Mouse (Mus musculus) hindbrain, embryonic 13.5 days (tissue): ENCODE results near the gene Iqschfp. TPM values are rescaled to one million over a fixed set of nuclear protein-coding genes. Genes with fewer than 3 reads are reported as not detected.

ENCODE experiments used
- ATAC-seq: fragments of 200-750 bp; cut with Nextera tagmentation; 2 replicates; pipeline ENCODE4 v1.8.0; 2017; ENCODE audit warnings: moderate TSS enrichment; ENCODE audit not compliant: low FRiP score
- H3K27ac ChIP-seq: fragments of 300-500 bp; sonication (generic); 2 replicates; pipeline ENCODE4 v1.5.1; 2015; ENCODE audit warnings: inconsistent platforms, mild to moderate bottlenecking, moderate library complexity
- H3K27me3 ChIP-seq: fragments of 300-500 bp; sonication (generic); 2 replicates; pipeline ENCODE4 v1.6.1; 2015; ENCODE audit warnings: mild to moderate bottlenecking, inconsistent platforms
- H3K36me3 ChIP-seq: fragments of 300-500 bp; sonication (generic); 2 replicates; pipeline ENCODE4 v1.6.1; 2015; ENCODE audit warnings: mild to moderate bottlenecking, inconsistent platforms
- H3K4me1 ChIP-seq: fragments of 300-500 bp; sonication (generic); replicated peaks from 2 replicates; pipeline ENCODE4 v1.6.1; 2015; ENCODE audit warnings: inconsistent platforms
- H3K4me2 ChIP-seq: fragments of 300-500 bp; sonication (generic); 2 replicates; pipeline ENCODE4 v1.6.1; 2015; ENCODE audit warnings: inconsistent platforms, mild to moderate bottlenecking, moderate library complexity
- H3K4me3 ChIP-seq: fragments of 300-500 bp; sonication (generic); 2 replicates; pipeline ENCODE4 v1.5.1; 2015; ENCODE audit warnings: mild to moderate bottlenecking, inconsistent platforms
- H3K9ac ChIP-seq: fragments of 300-500 bp; sonication (generic); 2 replicates; pipeline ENCODE4 v1.6.1; 2015; ENCODE audit warnings: mild to moderate bottlenecking, inconsistent platforms
- H3K9me3 ChIP-seq: fragments of 300-500 bp; sonication (generic); 2 replicates; pipeline ENCODE4 v1.6.1; 2016; ENCODE audit warnings: inconsistent platforms
- WGBS: fragments of 180-500 bp; shearing (Covaris S2); methylation state at CpG from one replicate; pipeline ENCODE4 v1.1.7; 2015; 5-methylcytosine and 5-hydroxymethylcytosine counted together
- polyA plus RNA-seq: library from polyadenylated mRNA; unstranded; fragments of >200 nt; fragmentation: Nextera tagmentation; extraction: Ambion mirVana; gene quantifications from 2 replicates; pipeline ENCODE4 v1.2.1, GENCODE M21; 2015

Gene Iqschfp
- polyA plus RNA-seq, 1 experiment from 2014 or later = 3.4 TPM

DNA sequence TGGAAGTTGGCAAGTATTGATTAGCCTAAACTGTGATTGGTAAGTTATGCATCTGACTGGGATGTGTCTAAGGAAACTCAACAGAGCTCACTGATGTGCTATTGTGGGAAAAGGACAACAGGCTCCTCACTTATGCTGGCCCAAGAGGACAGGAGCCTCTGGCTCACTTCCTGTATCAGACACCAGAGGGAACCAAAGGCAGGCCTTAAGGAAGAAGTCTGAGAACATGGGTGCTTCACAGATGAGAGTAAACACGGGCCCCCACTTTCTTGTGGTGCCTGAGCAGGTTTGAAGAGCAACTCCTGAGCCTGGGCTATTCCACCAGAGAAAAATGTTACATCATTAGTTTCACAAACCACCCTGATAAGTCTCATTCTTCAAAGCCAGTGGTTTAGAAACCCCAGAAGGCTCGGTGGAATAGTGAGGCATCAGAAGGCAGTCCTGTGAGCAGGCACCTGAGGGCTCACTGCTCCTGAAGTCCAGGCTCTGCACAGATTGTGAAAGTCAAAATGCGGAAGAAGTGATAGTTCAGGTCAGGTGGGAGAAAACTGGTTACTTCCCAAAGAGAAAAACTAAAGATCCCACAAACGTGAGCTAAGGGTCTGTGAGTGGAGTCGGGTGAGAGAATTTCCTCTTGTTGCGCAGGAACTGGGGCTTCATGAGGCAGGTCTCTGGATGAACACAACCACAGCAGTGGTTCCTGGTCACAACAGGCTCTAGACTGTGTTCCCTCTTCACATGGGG lies 754.5 kb downstream of the Iqschfp start:
- H3K4me1 ChIP-seq = no peaks in the 10 kb centered on the region
- peaks cover 3% of the 10 kb centered on the region; the same call in 1 of the 2 replicates for H3K9me3 ChIP-seq
- no peaks in the 10 kb centered on the region for H3K27me3 ChIP-seq
- no peak overlapping the region for H3K9ac ChIP-seq
- no peak for ATAC-seq
- H3K36me3 ChIP-seq = no peaks in the 10 kb centered on the region
- no peak overlapping the region for H3K27ac ChIP-seq
- no peak overlapping the region for H3K4me2 ChIP-seq
- H3K4me3 ChIP-seq = no peak overlapping the region
- WGBS = 91% methylated on average over 6 of the region's 6 CpGs

DNA sequence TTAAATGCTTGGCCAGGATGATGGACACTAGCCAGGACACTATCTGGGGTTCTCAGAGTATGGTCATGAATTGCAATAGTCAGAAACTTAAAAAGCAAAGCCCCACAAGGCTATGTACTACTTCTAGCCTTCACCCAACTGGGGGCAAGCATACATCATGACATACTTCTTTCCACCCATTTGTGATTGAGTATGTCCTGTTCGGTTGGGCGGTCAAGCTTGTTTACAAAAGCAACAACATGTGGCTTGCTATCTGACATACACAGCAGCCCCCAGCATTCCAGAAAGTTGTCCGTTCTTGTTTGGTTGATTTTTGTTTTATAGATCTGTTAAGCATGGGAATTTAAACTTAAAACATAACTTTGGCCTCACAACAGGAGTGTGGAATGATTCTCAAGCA lies 755.2 kb downstream of the Iqschfp start:
- Histone ChIP-seq H3K9me3 (peaks cover 3% of the 10 kb centered on the region; the same call in 1 of the 2 replicates), H3K36me3 (no peaks in the 10 kb centered on the region), H3K4me3 (no peak overlapping the region), H3K4me1 (no peaks in the 10 kb centered on the region), H3K4me2 (no peak overlapping the region), H3K27ac (no peak overlapping the region), H3K9ac (no peak overlapping the region), H3K27me3 (no peaks in the 10 kb centered on the region)
- ATAC-seq = no peak
- WGBS = 98% methylated on average over 3 of the region's 3 CpGs

DNA sequence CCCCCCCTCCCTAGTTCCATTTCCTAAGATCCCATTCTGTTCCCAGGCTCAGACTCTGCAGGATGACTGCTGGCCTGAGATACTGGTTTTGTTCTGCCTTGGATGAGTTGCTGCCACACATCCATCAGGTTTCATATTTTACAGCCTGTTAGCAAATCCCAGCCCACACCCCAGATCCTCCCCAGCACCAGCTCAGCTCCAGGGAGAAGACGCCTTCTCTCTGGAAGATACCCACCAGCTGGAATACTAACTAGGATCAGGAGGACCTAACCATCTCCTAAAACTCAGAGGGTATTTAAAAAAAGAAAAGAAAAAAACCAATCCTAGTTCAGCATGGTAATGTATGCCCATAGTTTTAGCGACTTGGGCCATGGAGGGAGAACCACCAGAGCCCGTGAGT lies 758.2 kb downstream of the Iqschfp start:
- ATAC-seq = no peak
- no peaks in the 10 kb centered on the region for H3K36me3 ChIP-seq
- H3K4me3 ChIP-seq = no peak overlapping the region
- no peak overlapping the region for H3K9ac ChIP-seq
- no peaks in the 10 kb centered on the region for H3K4me1 ChIP-seq
- H3K9me3 ChIP-seq = no peaks in the 10 kb centered on the region
- H3K27ac ChIP-seq = no peak overlapping the region
- no peak overlapping the region for H3K4me2 ChIP-seq
- no peaks in the 10 kb centered on the region for H3K27me3 ChIP-seq
- 96% methylated on average over 3 of the region's 3 CpGs for WGBS

DNA sequence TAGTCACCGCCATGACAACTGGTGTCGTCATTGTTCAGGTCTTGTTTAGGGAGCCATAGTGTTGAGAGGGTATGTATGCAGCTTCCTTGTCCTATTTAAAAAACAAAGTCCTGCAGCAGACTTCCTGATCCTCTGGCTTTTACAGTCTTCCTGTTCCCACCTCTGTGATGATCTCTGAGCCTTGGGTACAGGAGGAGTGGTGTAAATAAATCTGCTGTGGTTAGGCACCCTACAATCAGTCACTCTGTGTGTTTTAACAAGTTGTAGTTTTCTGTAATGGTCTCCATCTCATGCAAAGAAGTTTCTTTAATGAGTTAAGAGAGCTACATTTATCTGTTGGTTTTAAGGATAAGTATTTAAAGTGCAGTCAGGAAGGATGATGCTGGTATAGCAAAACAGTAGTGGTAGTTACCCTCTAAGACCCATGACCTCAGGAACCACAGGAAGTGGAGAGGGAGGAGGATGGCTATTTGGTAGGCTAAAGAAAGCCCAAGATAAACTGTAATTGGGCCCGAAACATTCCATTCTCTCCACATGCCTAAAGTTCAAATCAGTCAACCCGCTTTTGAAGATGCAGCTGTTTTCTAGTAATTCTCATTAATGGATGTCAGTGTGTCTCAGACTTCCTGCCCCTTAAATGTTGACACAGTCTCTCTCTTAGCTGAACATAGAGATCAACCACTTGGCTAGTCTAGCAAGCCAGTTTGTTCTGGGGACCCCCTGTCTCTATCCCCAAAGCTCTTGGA lies 764.7 kb downstream of the Iqschfp start:
- H3K27ac ChIP-seq = no peak overlapping the region
- no peak overlapping the region for H3K9ac ChIP-seq
- WGBS = 92% methylated on average over 4 of the region's 4 CpGs
- no peak overlapping the region for H3K4me2 ChIP-seq
- no peaks in the 10 kb centered on the region for H3K27me3 ChIP-seq
- no peaks in the 10 kb centered on the region for H3K4me1 ChIP-seq
- H3K9me3 ChIP-seq = no peaks in the 10 kb centered on the region
- no peak overlapping the region for H3K4me3 ChIP-seq
- no peak for ATAC-seq
- no peaks in the 10 kb centered on the region for H3K36me3 ChIP-seq

DNA sequence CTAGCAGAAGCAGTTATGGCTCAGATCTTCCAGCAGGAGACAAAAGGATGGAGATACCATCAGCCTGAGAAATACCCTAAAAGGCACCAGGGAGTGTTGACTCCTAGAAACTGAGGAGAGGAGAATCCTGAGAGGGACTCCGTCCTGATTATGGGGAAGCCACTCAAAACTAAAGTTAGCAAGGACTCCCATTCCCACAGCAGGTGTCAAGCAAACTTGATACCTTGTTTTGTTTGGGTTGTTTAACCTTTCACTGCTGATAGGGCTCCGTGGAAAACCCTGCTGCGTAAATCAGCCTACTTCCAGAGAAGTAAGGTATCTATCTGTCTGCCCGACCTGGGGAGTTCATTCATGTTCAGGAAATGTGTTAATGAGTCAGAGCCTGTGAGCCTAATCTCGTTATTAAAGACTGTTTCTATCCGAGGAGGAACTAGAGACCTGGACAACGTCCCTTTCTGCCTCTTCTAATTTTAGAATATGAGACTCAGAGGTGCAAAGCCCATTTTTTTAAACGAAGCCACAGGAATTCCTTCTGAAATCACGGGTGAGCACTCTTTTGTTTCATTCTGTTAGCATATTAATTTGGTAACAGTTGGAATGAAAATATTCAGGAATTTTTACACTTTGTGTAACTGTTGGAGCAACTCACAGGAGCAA lies 765.7 kb downstream of the Iqschfp start:
- Histone ChIP-seq H3K9me3 (no peaks in the 10 kb centered on the region), H3K4me3 (no peak overlapping the region), H3K36me3 (no peaks in the 10 kb centered on the region), H3K27ac (no peak overlapping the region), H3K4me1 (no peaks in the 10 kb centered on the region), H3K27me3 (no peaks in the 10 kb centered on the region), H3K4me2 (no peak overlapping the region), H3K9ac (no peak overlapping the region)
- no peak for ATAC-seq
- WGBS = 50% methylated on average over 9 of the region's 9 CpGs

DNA sequence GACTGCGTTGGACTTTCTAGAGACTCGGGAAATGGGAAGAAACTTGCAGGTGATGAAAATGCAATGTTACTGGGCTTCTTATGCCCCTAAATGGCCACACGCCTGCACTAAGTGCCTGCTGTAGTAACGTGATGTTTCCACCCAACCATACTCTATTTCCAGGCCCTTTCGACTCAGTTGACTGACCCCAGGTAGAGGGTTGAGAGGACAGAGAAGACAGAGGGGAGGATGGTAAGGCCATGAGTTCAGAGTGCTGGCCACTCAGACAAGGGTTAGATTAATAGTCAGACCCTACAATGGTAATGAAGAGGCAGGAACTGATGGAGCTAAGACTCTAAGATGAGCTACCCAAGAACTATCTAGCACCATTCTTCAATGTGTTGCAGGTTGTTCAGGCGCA lies 768.0 kb downstream of the Iqschfp start:
- Histone ChIP-seq H3K4me1 (peaks cover 8% of the 10 kb centered on the region; the same call in 1 of the 2 replicates), H3K27me3 (no peaks in the 10 kb centered on the region), H3K4me3 (no peak overlapping the region), H3K9ac (no peak overlapping the region), H3K4me2 (no peak overlapping the region), H3K27ac (no peak overlapping the region), H3K36me3 (no peaks in the 10 kb centered on the region), H3K9me3 (no peaks in the 10 kb centered on the region)
- 94% methylated on average over 6 of the region's 6 CpGs for WGBS
- ATAC-seq = no peak

DNA sequence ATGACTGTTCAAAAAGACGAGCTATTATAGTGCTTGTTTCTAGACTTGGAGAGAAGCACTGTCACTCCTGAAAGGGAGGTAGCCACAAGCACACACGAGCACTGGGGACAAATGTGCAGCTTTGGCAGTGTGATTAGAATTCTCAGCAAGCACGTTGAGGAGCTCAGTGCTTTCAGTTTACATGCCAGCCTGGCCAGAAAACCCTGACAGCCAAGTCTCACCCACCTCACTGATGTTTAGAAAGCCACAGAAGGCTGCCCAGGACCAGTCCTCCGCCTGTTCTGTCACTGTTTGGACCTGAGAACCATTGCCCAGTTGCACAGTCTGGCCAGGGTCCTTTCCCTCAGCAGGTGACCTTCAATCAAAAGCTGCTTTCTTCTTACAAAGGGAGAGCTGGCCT lies 768.5 kb downstream of the Iqschfp start:
- Histone ChIP-seq H3K4me3 (no peak overlapping the region), H3K36me3 (no peaks in the 10 kb centered on the region), H3K9ac (no peak overlapping the region), H3K27me3 (no peaks in the 10 kb centered on the region), H3K9me3 (no peaks in the 10 kb centered on the region), H3K27ac (no peak overlapping the region), H3K4me1 (peaks cover 8% of the 10 kb centered on the region; the same call in 1 of the 2 replicates), H3K4me2 (no peak overlapping the region)
- no peak for ATAC-seq
- WGBS = 74% methylated on average over 4 of the region's 4 CpGs

DNA sequence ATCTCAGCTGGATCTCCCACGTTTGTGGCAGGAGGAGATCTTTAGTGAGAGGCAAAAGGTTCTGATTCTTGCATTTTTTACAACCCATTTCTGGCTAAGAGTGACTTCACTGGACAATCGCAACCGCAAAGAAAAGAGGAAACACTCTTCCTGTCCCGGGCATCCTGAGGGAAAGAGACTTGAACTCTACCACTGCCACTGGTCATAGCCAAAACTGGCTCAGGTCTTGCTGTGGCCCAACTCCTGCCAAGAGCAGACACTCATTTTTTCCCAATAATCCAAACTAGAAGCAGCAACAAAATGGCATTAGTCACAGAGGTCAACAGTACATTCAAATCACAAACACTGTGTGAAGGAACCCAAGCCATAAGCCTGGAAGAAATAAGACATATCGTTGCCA lies 770.4 kb downstream of the Iqschfp start:
- peaks cover 8% of the 10 kb centered on the region; the same call in 1 of the 2 replicates for H3K4me1 ChIP-seq
- no peak for ATAC-seq
- no peaks in the 10 kb centered on the region for H3K27me3 ChIP-seq
- no peak overlapping the region for H3K4me2 ChIP-seq
- no peak overlapping the region for H3K4me3 ChIP-seq
- H3K36me3 ChIP-seq = no peaks in the 10 kb centered on the region
- no peak overlapping the region for H3K27ac ChIP-seq
- no peak overlapping the region for H3K9ac ChIP-seq
- H3K9me3 ChIP-seq = no peaks in the 10 kb centered on the region
- WGBS = 89% methylated on average over 5 of the region's 5 CpGs

DNA sequence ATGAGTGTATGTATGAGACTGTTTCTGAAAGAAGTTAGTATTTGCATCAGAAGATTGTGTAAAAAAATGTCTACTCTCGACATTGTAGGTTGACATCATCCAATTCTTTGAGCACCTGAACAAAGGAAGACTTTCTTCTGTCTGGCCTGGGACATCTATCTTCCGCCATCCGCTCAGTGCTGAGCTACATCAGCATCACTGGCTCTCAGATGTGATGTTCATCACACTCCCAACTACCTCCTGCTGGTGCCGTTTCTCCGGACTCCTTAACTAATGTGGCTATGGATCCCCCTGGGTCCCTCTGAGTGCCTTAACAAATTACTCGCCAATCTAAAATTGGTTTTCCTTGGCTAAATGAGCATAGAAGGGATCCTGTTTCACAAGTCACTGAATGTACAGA lies 772.3 kb downstream of the Iqschfp start:
- Histone ChIP-seq H3K9ac (no peak overlapping the region), H3K27me3 (no peaks in the 10 kb centered on the region), H3K4me3 (no peak overlapping the region), H3K36me3 (no peaks in the 10 kb centered on the region), H3K27ac (no peak overlapping the region), H3K4me1 (peaks cover 8% of the 10 kb centered on the region; the same call in 1 of the 2 replicates), H3K9me3 (no peaks in the 10 kb centered on the region), H3K4me2 (no peak overlapping the region)
- 35% methylated on average over 6 of the region's 6 CpGs for WGBS
- ATAC-seq = no peak; the same call in 1 of the 2 replicates

DNA sequence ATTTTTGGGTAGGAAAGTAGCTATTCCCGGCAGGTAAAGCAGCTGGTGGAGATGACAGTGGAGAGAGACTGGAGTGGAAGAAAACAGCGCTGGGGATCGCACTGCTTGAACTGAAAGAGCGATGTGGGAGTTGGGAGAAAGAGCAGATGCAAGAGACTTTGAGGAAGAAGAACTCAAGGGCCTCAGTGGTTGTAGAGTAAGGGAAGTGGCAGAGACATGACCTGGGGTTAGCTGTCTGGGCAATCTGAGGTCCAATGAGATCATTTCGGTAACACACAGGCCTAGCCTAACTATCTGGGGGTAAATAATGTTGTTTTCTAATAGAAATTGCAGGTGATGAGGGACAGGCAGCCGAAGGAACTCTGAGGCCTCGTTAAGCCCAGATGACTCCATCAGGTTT lies 774.3 kb downstream of the Iqschfp start:
- H3K4me2 ChIP-seq = no peak overlapping the region
- no peaks in the 10 kb centered on the region for H3K9me3 ChIP-seq
- no peak overlapping the region for H3K27ac ChIP-seq
- H3K9ac ChIP-seq = no peak overlapping the region
- no peak overlapping the region for H3K4me3 ChIP-seq
- ATAC-seq = no peak
- no peaks in the 10 kb centered on the region for H3K27me3 ChIP-seq
- H3K4me1 ChIP-seq = peaks cover 8% of the 10 kb centered on the region; the same call in 1 of the 2 replicates
- 95% methylated on average over 7 of the region's 7 CpGs for WGBS
- no peaks in the 10 kb centered on the region for H3K36me3 ChIP-seq

DNA sequence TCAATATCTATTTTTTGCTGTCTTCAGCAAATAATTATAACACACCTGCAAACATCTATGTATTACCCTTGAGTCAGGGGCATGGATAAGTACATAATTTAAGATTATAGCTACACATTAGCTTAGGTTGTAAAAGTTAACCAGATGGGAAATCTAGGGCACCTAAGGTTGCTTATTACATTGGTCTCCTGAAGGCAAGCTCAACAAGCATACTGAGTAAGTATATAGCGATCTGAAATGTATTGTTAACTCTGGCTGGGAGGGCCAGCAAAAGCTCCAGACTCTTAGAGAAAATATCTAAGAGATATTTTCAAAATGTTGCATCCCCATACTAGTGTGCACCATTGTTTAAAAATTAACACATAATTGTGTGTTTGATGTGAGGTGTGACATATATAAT lies 775.8 kb downstream of the Iqschfp start:
- Histone ChIP-seq H3K27ac (no peak overlapping the region), H3K4me2 (no peak overlapping the region), H3K27me3 (no peaks in the 10 kb centered on the region), H3K9ac (no peak overlapping the region), H3K36me3 (no peaks in the 10 kb centered on the region), H3K9me3 (no peaks in the 10 kb centered on the region), H3K4me1 (peaks cover 8% of the 10 kb centered on the region; the same call in 1 of the 2 replicates), H3K4me3 (no peak overlapping the region)
- WGBS = 87% methylated on average over 1 of the region's 1 CpGs
- ATAC-seq = no peak

DNA sequence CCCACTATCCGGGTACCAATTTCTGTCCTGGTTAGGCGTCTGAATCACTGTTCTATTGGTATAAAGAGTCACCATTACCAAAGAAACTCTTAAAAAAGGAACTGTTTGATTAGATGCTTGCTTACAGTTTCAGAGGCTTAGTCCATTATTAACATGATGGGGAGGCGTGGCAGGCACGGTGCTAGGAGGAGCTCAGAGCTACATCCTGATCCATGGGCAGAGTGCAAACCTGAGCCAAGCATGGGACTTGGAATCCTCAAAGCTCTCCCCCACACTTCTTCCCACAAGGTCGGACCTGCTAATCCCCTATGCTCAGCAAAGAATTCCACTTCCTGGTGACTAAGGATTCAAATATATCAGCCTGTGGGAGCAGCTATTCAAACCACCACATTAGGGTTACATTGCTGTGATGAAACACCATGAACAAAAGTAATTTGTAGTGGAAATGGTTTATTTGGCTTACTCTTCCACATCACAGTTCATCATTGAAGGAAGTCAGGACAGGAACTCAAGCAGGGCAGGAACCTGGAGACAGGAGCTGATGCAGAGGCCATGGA lies 777.5 kb downstream of the Iqschfp start:
- no peaks in the 10 kb centered on the region for H3K36me3 ChIP-seq
- no peak overlapping the region for H3K27ac ChIP-seq
- H3K9ac ChIP-seq = no peak overlapping the region
- 86% methylated on average over 5 of the region's 5 CpGs for WGBS
- peaks cover 3% of the 10 kb centered on the region; the same call in 1 of the 2 replicates for H3K4me1 ChIP-seq
- no peaks in the 10 kb centered on the region for H3K27me3 ChIP-seq
- H3K4me2 ChIP-seq = no peak overlapping the region
- ATAC-seq = no peak
- no peaks in the 10 kb centered on the region for H3K9me3 ChIP-seq
- H3K4me3 ChIP-seq = no peak overlapping the region
